Mouse (Mus musculus): ENCODE results near the gene Ednrb.

The Ednrb gene

DNA sequence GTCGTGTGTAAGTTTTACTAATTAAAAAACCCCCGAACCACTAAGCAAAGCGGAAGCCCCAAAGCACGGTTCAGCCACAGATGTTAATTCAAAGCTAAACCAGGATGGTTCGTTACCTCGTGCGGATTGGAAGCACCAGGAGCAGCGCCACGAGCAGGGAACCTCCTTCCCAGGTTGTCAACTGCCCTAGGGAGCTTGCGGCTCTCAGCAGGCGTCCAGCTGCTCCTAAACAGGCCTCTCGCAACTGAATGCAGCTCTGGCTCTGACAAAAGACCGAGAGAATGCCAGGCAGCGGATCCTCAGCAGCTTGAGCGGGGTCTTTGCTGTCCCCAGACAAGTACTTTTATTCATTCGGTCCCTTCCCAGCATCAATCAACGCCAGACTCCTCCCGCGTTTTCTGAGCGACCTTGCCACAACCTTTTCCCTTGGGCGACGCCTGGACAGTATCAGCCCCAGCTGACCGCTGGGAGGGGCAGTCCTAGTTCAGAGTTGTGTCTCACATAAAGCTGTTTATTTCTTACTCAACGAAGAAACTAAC lies at the start of gene Ednrb:
Gene Ednrb, minus strand, starts transcription at position 392 of the 539 bp plus-strand sequence.
- DNase-seq (ENCODE audit: low spot score in 2 of 2): peak in 1 of 2 experiments; percentile 3

DNA sequence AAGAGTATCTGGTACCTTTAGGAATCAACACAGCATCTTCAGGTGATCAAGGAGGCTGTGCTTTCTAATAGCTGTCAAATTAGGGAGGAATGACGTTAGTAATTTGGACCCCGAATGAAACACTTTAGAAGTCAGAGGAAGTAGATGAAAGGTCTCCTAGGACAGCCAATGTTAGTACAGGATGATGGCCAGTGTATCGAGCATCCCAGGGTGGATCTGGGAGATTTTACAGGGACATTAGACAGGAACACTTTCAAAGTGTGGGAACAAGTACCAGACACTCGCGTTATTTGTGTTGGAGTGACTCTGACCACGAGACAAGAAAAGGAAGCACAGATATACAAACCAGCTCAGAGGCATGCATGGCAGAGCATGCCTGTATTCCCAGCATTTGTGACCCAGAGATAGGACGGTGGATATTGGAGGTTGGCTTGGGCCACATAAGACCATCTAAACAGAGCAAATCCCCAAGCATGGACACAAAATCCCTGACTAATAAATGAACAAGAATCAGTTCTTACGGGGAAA lies 48.3 kb upstream of the Ednrb start:
- DNase-seq (ENCODE audit: low spot score in 2 of 2): no peak

DNA sequence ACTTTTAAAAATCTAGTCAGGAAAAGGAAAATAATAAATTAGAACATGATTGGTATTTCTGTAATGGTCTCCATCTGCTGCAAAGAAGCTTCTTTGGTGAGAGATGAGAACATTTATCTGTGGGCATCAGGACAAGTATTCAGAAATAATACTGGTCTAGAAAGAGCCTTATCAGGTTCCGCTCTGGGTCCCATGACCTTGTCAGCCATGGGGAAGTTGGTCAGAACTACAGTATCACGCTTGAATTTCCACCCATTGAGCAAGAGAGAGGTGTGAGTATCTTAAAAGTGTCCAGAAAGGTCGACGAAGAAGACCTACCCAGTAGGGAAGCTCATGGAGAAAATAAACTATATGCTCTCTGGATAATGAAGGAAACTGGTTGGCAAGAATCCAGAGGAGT lies 46.6 kb upstream of the Ednrb start:
- DNase-seq (ENCODE audit: low spot score in 2 of 2): no peak

DNA sequence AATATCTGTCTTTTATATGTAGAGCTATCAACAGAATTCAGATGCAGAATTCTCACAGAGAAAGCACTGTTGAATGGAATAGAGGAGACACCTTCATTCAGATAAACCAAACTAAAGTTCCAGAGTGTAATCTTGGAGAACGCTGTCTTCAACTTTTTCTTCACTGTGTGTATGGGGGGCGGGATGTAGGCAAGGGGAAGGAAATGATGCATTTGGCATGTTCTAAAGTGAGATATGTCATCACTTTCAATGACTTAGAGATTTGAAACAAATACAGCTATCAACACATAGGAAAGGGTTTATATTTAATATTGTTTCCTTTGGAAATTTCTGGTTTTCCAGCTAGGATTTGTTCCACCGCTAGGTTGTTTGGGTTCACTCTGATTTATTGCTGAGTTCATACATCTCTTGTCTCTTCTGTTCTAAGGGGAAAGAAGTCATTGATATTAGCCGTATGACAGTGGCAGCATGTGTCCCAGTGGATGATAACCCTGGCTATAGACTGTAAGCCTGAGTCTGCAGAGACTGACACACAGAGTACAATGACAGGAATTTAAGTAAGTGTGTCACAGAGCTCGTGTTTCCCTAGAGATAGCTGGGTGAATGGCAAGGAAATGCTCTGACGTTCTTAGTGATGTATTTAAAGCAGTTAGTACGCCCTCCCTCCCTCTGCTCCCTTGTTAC lies 40.8 kb upstream of the Ednrb start:
- DNase-seq (ENCODE audit: low spot score in 2 of 2): no peak

DNA sequence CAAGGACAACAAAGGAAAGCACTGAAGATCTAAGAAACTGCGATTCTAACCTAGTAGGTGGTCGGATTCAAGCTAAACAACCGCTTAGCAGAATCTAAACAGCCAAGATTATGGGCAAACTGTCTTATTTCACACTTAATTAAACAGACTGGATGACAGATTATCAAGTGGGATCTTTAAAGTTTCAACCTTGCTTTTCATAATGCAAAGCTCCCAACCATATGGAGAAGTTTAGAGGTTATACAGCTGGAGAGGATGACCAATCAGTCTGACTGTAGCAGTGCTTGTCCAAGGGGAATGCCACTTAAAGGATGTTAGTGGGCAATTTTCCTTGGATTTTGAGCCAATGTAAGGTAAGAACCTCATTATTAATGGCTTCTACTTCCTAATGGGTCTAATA lies 38.7 kb upstream of the Ednrb start:
- no peak for DNase-seq (ENCODE audit: low spot score in 2 of 2)

DNA sequence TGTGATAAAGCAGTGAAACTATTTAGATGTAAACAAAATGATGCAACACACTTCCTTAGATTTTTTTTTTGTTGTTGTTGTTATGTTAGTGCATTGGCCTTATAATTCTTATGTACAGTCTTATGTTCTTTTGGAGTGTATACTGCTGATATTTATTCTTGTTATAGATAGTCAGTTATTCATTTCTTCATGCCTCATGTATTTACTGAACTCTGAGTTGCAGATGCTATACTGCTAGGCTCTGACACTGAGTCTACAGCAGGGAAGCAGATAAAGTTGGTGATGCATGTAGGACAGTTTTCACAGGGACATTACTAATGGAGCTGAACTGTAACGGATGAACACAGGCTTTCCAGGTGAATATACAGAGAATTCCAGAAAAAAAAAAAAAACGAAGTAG lies 32.9 kb upstream of the Ednrb start:
- DNase-seq (ENCODE audit: low spot score in 2 of 2): no peak

DNA sequence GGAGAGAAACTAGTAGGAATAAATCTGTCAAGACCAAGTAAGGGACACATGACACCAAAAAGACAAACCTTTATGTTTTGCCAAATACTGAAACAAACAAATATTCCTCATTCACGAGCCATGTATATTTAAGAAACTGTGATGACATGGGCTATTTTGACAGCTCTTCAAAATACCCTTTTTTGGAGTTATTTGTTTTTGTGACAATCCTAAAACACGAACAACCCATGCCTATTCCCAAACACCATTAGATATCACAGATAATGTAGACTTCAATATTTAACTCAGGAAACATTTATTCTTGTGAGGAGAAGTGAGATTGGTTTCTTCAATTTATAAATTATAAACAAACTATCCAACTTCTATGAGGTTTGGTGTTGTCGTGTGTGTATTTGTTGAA lies 32.4 kb upstream of the Ednrb start:
- no peak for DNase-seq (ENCODE audit: low spot score in 2 of 2)

DNA sequence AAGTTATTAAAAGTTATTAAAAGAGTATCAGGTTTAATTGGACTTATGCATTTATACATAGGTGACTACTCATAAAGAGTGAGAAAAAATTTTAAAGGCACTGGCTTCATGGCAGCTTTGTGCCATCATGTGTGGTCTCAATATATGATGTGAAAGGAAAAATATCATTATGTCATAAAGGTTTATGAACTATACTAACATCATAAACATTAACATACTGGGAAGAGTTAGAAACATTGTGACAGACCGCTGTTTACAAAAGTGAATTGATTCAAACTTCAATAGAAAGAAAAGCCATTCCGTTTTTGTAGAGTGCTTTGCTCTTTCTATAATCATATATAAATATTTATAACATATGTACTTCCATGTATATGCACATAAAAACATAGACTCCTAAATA lies 22.4 kb upstream of the Ednrb start:
- DNase-seq (ENCODE audit: low spot score in 2 of 2): no peak

DNA sequence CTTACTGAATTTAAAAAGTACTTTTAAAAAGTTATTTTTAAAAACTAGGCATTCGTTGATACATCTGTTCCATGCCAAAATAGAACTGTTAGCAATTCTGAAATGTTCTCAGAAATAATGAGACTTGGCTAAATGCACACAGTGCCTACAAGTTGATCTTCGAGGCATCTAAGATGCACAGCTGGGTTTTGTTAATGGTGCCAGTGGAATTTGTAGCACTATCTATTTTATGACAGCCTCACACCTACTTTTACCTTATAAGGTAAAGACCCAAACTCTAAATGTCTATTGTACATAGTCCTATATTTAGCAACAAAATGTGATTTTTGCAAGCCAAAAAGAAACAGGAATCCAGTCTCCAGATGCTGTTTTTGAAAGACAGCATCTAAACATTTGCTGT lies 21.0 kb upstream of the Ednrb start:
- no peak for DNase-seq (ENCODE audit: low spot score in 2 of 2)

DNA sequence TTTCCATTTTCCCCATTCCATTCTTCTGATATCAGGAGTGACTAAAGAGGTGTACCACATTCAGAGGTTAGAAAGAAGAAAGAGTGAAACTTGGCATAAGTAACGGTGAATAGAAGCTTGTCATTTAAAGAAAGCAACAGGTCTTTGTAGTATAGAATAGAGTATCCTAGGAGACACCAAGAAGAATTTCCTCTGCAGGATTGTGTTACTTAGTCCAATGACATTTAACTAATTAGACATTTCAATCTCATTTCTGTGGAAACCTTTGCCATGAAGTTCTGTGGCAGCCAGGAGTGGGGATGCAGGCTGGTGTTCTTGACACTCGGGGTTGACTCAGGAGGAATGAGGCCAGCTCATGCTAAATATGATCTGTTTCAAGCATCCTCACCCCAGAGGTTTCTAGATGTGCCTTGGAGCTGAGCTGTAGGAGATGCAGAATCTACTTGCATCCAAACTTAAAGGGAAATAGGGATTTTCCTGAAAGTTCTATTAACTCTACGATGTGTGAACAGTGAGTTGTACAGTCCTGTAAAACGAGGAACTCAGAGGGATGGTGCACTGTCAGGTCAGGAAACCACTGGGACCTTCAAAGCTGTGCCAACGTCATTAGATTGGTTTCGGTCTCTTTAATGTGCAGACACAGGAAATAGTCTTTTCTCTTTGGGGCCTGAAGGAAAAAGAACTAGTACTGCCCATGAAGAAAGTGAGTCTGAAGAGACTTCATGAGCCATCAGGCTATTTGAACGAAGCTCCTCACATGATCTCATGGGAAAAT lies 6.1 kb upstream of the Ednrb start:
- no peak for DNase-seq (ENCODE audit: low spot score in 2 of 2)

DNA sequence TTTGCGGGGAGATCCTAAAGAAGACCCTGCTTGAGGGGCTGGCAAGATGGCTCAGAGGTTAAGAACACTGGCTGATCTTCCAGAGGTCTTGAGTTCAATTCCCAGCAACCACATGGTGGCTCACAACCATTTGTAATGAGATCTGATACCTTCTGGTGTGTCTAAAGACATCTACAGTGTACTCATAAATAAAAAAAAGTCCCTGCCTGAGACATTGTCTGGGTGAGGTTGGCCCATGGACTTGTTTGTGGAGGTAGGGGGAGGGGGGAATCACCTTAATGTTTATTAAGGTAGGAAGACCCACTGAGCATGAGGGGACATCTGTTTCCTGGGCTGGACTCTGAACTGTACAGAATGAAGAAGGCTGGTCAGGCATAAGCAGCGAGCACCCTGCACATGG lies 1.5 kb upstream of the Ednrb start:
- no peak for DNase-seq (ENCODE audit: low spot score in 2 of 2)

DNA sequence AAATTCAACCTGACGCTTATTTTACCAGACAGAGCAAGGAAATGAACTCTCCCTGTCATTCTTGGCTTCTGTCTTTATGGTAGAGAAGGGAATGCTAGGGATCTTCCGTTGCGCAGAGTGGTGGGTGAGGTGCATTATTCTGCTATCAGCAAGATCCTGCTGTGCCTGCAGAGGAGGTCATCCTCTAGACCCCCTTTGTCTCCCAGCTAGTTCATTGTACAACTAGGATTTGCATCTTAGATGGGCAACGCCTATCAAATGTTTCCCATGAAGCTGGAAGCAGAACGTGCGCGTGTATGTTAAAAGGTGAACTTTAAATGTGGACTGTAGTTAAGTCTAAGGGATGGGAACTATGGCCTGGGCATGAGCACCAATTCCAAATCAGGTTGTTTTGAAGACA lies 742 bp upstream of the Ednrb start:
- no peak for DNase-seq (ENCODE audit: low spot score in 2 of 2)

DNA sequence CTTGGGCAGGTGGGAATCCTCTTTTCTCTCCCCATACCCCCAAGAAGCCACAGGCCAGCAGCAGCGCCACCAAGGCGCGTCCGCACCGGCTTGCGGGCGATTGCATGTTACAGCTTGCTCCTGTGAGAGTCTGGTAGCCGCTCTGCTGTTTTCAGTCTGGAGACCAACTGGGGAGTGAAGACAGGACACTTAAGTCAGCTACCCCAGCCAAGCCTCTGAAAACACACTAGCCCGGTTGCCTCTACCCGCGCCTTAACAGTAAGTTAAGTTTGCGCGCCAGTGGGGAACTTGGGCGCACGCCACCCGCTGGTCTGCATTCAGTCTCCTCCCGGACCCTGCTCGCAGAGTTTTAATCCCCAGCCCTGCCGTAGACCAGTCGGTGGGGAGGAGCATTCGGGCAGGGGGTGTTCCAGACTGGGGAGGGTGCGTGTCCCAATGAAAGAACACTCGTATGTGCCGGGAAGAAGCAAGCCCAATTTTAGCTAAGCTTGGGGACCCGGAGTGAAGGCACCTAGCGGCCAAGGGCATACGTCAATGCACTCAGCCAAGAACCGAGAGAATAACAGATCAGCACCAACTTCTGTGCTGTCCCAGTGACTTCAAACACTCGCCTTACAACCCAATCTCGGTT lies 716 bp downstream of the Ednrb start:
- peak; percentile 12 to 34 for DNase-seq (ENCODE audit: low spot score in 2 of 2)

DNA sequence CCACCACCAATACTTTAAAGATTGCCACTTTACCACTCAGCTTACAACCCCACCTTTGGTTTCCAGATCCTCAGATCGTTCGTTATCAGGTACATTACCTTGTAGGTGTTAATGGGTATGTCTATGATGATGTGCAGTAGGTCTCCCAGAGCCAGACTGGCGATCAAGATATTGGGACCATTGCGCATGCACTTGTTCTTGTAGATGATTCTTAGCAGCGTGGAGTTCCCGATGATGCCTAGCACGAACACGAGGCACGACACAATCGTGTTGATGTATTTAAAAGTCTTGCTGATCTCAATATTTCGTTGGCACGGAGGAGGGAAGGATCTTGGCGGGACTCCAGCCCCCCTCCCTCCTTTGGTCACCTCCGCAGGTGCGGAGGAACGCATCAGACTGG lies 1.3 kb downstream of the Ednrb start:
- no peak for DNase-seq (ENCODE audit: low spot score in 2 of 2)

DNA sequence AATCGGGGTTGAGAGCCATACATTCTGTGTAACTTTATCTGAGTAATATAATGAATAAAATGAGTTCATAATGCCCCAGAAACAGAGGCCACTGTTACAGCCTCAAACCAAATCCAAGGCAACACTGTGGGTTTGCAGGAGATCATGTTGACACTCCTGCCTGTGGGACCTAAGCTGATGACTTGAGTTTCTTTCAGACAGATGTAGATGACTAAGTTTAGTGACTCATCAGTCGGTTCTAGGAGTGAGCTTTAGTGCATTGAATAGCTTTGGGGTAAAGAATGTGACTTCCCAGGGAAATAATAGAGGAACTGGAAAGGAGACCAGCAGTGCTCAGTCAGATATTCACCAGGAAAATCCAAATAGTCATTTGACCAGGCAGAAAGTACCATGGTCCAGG lies 3.8 kb downstream of the Ednrb start:
- no peak for DNase-seq (ENCODE audit: low spot score in 2 of 2)

DNA sequence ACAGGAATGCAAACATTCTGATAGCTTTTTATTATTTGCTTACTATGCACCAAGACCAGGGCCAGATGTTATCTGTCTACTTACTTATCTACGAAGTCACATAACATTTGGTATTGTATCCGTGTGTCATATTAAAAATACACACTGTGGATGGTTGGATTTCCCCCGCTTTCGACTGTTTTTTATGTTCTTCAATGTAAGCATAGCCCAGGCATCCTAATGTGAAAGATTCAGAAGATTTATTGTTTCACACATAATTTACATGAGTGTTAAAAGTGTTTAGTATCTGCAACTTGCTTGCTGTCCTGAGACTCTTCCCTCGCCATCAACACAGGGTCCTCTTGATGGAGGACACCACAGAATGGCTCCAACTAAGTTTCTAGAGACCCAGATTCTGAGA lies 5.3 kb downstream of the Ednrb start:
- DNase-seq (ENCODE audit: low spot score in 2 of 2): no peak

DNA sequence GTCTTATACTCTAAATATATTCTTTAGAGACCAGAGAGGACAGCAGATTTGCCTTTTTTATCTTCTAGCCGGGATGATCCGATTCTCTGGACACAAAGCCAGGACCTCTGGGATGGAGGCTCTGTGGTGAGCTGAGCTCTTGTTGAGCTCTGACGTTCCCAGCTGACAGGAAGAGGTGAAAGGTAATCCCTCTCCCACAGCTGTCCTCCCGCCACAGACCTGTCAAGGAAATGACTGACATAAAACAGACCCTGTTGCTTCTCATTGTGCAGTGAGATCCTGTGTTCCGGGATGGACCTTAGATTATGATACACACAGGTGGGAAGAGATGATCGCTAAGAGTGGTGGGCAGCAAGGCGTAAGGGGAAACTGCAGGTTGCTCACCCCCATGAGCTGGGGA lies 9.6 kb downstream of the Ednrb start:
- no peak for DNase-seq (ENCODE audit: low spot score in 2 of 2)

DNA sequence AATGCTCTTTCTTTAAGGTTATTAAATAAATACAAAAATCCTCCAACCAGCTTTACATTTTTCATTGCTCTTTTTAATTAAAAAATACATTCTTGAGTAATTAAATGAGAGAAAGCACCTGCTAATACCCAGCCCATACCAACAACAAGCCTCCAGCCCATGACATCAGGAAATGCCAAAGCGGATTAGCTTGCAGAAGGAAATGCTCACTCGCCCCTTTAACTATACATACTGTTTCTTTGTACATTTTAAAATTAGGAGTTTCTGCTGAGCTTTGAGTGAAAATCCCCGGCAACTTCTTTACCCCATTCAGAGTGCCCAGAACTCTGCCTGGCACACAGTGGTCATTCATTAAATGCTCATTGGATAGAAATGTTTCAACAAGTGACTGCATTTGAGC lies 10.1 kb downstream of the Ednrb start:
- DNase-seq (ENCODE audit: low spot score in 2 of 2): no peak

DNA sequence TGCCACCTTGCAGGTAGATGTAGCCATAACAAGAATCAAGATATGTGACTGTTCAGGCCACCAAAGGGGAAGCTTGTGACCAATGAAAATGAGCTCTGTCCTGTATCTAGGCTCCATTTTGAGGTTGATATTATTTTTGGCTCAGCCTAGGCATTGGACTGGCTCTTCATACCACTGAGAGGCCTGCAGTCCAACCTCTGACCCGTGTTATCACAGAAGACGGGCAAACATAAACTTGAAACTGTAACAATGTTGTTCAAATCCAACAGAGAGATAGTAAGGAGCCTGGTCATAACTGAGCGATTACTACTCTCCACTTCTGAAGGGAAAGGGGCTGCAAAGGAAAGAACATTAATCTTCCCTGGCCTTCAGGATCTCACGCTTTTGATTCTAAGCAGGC lies 11.7 kb downstream of the Ednrb start:
- no peak for DNase-seq (ENCODE audit: low spot score in 2 of 2)

DNA sequence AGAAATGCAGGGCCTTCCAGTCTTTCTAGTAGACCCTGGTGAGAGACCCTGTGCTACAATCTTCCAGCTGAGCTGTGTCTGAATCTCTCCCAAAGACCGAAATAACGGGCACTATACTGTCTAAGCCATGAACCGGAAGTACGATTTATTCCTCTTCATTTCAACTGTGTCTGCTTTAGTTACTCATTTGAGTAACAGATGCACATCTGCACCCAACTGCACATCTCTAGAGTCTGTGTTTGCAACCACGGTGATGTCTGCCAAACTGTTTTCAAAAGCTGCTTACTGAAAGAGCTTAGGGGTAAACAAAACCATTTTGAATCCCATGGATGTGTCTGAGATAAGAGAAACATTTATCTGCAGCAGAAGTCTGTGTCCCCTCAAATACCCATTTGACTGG lies 13.2 kb downstream of the Ednrb start:
- DNase-seq (ENCODE audit: low spot score in 2 of 2): no peak

DNA sequence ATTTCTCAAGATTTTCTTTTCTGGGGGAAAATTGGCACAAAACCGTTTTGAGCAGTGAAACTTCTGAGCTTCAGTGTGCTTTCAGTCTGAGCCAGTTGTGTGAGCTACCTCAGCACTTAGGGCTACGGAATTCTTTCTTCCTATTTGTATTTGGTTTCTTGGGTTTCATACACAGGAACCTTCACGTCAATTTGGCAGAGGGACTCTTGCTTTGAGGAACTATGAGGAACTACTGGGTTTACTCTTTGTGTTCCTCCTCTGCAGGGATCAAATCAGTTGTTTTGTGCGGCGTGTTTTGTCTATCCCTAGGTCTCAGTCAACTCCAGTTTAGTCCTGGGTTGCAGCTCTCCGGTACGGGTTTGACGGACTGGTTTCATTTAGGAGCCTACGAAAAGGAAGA lies 17.9 kb downstream of the Ednrb start:
- DNase-seq (ENCODE audit: low spot score in 2 of 2): no peak

DNA sequence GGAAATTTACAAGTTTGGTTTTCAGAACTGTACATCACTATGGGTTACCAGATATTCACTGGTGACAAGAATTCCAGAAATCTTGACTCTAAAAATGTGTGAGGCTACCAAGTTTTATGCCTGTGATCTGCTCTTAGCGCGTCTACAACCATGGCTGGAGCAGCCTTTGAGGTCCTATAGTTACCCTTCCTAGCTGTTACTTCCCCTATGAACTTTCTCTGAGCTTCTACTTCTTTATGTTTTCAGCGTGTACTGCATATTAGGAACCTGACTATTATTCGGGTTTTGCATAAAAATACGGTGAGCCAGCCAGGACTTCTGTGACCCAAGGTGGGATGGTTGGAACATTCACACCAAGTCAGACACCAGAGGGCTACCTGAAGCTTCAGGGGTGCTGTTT lies 18.3 kb downstream of the Ednrb start:
- no peak for DNase-seq (ENCODE audit: low spot score in 2 of 2)

DNA sequence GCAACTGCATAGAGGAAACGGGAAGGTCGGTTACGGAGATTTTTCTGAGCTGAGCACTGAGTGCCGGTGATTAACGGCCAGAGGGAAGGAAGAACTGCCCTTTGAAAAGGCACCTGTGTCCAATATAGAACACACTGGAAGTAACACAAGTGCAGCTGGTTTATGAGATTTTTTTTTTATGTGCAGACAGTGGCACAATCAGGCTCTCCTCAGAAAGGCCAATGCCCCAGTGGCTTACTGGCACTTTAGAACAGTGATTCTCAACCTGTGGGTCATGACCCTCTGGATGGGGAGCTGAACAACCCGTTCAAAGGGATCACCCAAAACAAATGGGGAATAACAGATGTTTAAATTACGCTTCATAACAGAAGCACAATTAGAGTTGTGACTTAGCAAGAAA lies 20.7 kb downstream of the Ednrb start:
- DNase-seq (ENCODE audit: low spot score in 2 of 2): no peak

Data from urinary bladder, adult 18-20 months (tissue).